Mouse (Mus musculus): ENCODE results near the gene Stard5.

- TF ChIP-seq CTCF (IDR thresholded peaks at IDR 0.05; ENCODE audit: low read depth) (no peak), EP300 (IDR thresholded peaks at IDR 0.05; ENCODE audit: low read depth) (no peak)
Measured at GRCm38 (mm10) chr7:83627369-83627768, 4.4 kb upstream of the Stard5 start.
